Mouse (Mus musculus): Measurements from ENCODE around the gene Boc.

GRCm38 (mm10) chr16:44552036-44552435 lies 6.7 kb downstream of the Boc start:
- TF ChIP-seq CTCF (IDR thresholded peaks at IDR 0.05; ENCODE audit: borderline replicate concordance, insufficient read depth, low read length) (no peak), POLR2A (IDR thresholded peaks at IDR 0.05; ENCODE audit: low read depth, low read length) (no peak)
